Mouse (Mus musculus) cortical plate, adult 2 months (tissue): ENCODE measurements around the gene C87414.
"Not testable (repeated sequence)": the region's sequence is repeated elsewhere in the genome, so short reads cannot be mapped to it uniquely, and the experiment has no call there.

Experiments used
- CTCF ChIP-seq: fragments of 200-500 bp; IDR thresholded peaks from 2 replicates; pipeline ENCODE4 v1.5.1; 2011; ENCODE audit warnings: mild to moderate bottlenecking, control low read depth, low read length; ENCODE audit not compliant: insufficient read depth; ENCODE audit errors: extremely low read depth
- POLR2A ChIP-seq: fragments of 200-500 bp; IDR thresholded peaks from 2 replicates; pipeline ENCODE4 v1.6.1; 2011; ENCODE audit warnings: mild to moderate bottlenecking, low read length, control low read depth; ENCODE audit not compliant: insufficient read depth; ENCODE audit errors: extremely low read depth

GRCm38 (mm10) chr5:93671451-93671850 is at the start of gene C87414:
- not testable (repeated sequence) for TF ChIP-seq CTCF, POLR2A
